Mouse (Mus musculus) left cerebral cortex, postnatal 25 days (tissue): ENCODE data around the gene Nol12. TPM values are rescaled to one million over a fixed set of nuclear protein-coding genes. Genes with fewer than 3 reads are reported as not detected.
A peak's percentile ranks its signal among the peaks of the same experiment; 100 is the strongest.

Source experiments
- DNase-seq, 2 experiments: peaks; one replicate each; pipeline ENCODE4 v3.0.0; 2022; ENCODE audit warnings: low spot score in 2 of 2, mixed read lengths in 1 of 2
- intact Hi-C: fragments of 180-260 bp; cut with DNase I; formaldehyde crosslinking; loops from one replicate; pipeline ENCODE4 v1.15.1; 2025
- microRNA-seq, 2 experiments: library from miRNA; unstranded; fragments of <30 nt; microRNA quantifications; one replicate each; pipeline ENCODE4 v1.2.0; 2022
- total RNA-seq, 2 experiments: library from RNA; stranded (reverse); gene quantifications; 2 replicates each; pipeline ENCODE4 v1.2.3; 2021

Gene Nol12
- total RNA-seq, 2 experiments from 2014 or later: 37.7 to 37.9 TPM

DNA sequence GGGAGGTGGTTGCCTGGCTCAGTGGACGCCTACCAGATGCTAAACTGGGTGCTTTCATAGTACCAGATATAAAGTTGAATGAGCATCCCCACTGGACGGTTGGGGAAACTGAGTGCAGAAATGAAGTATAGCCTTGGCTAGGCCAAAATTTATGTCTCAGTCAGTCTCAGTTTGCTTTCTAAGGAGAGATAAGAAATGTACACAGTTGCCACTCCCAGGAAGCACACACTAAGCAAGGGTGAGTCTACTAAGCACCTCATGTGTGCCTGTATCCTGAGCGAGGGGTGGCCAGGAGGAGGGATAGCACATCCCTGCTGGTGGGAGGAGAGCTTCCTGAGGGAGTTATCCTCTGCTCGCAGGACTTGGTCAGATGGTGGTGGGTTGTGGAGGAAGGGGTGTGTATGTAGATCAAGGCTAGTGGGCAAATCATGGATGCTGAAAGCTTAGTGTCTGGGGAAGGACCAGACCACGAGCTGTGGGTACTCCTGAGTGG lies 49.6 kb downstream of the Nol12 start:
- intact Hi-C loops: no loop called here
- peak in 1 of 2 experiments; percentile 42 for DNase-seq

DNA sequence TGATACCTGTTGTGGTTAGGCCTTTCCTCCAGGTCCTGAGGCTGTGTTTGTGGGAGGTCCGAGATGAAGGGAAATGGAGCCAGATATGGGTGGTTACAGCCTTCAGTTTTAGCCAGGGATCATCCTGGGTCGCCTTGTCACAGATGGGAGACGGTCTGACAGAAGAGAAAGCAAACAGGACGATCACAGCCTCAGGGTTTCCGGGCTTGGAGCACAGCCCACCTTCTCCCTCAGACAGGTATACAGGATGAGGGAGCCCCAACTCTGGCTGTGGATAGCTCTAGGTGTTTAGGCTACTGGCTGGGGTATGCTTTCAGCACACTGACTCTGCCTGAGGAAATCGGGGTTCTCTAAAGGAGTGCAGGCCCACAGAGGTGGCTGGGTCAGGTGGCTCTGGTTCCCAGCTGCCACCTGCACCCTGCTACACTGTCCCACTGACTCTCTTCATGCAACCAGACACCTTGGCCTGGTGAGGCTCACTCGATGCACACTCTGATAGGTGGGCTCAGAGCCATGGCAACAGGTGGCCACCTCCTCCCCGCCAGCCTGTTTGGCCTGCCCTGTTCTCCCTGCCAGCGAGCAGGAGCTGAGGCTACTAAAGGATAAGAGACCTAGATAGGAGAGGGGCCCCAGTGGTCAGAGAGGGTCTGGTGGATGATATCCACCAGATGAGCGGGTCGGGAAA lies 51.9 kb downstream of the Nol12 start:
- DNase-seq: no peak
- intact Hi-C loops: no loop called here

DNA sequence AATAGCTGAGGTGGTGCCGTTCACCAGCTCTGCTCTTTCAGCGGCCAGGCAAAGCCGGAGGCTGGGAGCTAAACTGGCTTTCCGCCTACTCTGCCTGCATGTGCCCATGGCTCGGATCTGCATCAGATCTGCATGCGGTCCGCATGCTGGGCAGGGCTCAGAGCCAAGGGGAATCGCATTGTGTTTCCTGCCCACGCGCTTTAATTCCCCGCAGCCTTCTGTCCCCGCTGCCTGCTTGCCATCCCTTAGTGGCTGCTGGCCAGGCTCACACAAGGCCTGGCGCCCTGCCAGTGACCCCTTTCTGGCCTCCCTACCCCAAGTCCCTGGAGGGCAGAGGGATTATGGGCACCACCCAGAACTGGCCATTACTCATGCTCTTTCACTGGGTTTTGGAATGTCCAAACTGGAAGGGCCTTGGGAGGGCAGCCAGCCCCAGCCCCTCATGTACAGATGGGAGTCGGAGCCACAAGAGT lies 53.8 kb downstream of the Nol12 start:
- intact Hi-C loops: no loop called here

DNA sequence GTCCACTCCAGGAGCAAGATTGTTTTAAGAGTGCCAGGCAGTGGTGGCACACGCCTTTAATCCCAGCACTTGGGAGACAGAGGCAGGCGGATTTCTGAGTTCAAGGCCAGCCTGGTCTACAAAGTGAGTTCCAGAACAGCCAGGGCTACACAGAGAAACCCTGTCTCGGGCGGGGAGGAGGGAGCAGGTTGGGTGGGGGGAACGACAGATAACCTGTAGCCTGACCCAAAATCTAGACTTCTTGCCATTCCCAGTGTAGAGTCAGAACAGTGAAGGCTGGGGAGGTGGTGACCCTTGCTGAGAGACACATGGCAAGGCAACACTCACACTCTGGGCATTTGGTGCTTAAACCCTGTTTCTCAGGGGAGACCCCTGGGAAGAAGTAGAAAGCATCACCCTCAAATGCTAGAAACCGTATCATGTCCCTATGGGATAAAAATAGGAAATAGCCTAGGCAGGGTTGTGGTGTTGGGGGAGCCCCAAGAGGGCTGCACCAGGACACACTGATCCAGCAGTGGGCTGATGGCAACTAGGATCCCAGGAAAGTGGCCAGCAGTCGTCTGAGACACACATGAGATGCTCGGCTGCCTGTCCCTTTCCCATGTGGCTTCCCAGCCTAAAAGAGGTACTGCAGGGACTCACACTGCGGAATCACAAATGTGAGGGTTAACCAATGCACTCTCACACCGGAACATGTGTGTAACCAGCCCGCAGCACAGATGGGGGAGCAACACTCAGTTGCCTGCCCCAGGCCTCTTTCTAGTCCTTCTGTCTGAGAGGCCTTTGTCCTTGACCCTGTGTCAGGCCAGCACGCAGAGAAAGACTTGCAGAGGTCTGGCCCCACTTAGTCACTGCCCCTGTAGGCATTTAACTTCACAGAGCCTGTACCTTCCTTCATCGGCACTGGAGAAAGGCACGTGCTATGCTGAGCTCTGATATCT lies 54.7 kb downstream of the Nol12 start:
- intact Hi-C loops: no loop called here
- DNase-seq: no peak

More for the DNA sequence above, 53.8 kb downstream of the Nol12 start:
- peak; percentile 80 to 94 for DNase-seq

DNA sequence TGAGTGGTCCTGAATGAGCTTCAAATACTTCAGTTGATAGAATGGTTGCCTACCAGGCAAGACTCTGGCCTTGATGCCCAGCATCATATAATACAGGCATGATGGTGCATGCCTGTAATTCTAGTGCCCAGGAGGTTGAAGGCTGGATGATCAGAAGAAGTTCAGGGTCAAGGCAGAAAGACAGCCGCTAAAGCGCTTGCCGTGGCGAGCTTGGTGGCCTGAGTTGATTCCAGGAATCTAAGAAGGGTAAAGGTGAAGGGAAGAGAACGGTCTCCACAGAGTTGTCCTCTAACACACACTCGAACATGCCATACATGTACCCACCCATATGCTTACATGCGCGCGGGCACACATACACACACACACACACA lies 55.3 kb downstream of the Nol12 start:
- intact Hi-C loops: no loop called here
- DNase-seq: no peak

DNA sequence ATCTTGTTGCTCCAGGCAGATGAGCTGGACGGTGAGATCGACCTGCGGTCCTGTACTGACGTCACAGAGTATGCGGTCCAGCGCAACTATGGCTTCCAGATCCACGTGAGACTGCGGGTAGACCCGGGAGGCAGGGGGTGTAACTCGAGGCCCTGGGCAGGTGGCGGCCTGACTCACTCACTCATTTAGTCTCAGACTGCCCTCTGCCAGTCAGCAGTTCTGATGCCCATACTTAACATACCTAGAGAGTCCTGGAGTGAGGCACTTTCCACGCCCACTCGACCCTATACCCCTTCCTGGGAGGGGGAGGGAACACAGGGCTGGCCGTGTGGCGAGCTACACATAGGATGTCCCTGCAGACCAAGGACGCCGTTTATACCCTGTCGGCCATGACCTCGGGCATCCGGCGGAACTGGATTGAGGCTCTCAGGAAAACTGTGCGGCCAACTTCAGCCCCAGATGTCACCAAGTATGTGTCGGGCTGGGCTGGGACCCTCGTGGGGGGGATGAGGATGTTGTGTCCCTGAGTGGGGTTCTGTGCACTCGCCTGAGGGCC lies 56.3 kb downstream of the Nol12 start:
- DNase-seq: no peak
- intact Hi-C loops: no loop called here

DNA sequence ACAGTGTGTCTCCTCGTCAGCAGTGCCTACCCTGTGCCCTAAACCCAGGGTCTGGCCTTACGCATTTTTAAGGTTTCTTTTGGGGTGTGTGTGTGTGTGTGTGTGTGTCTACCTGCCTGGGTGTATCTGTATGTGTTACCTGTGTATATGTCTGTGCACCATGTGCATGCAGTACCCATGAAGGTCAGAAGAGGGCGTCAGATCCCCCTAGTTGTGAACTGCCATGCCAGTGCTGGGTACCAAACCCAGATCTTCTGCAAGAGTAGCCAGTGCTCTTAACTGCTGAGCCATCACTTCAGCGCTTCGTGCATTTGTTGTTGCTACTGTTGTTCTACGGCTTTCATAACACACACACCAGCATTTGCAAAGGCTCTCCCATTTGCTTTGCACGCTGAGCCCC lies 57.5 kb downstream of the Nol12 start:
- intact Hi-C loops: no loop called here
- DNase-seq: no peak

DNA sequence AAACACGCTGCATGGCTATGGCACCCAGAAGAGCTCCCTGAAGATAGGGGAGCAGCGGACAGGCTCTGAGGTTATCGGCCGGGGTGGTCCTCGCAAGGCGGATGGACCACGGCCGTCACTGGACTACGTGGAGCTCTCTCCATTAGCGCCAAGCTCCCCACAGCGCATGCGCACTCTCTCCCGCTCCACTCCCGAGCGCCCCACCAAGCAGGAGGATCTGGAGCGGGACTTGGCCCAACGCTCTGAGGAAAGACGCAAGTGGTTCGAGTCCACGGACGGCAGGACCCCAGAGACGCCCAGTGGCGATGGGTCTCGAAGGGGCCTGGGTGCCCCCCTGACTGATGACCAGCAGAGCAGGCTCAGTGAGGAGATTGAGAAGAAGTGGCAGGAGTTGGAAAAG lies 58.2 kb downstream of the Nol12 start:
- intact Hi-C loops: no loop called here
- no peak for DNase-seq

Small RNA genes within 50 kb of the gene (microRNA-seq; reads per million reads assigned to microRNA genes)
- gene Mir6955: 0.99 to 1.3 reads per million in 2 experiments

Other genes starting within 250 kb of the Nol12 start
- 100 to 1,000 TPM; 137 to 153 TPM for gene Elfn2, start 216.2 kb upstream of the Nol12 start, total RNA-seq
- 1 to 10 TPM; 6.0 to 6.1 TPM for gene Mfng, start 161.5 kb upstream of the Nol12 start, total RNA-seq
- 1 to 10 TPM; 3.9 to 4.2 TPM for gene Card10, start 131.9 kb upstream of the Nol12 start, total RNA-seq
- gene Cdc42ep1, start 92.3 kb upstream of the Nol12 start, total RNA-seq: 10 to 100 TPM; 11.9 to 13.2 TPM
- gene Lgals2, start 79.4 kb upstream of the Nol12 start, total RNA-seq: not detected
- gene Gga1, start 57.7 kb upstream of the Nol12 start, total RNA-seq: 10 to 100 TPM; 58.0 to 61.2 TPM
- under 1 TPM; 0.48 to 0.73 TPM for gene Gm49510, start 35.3 kb upstream of the Nol12 start, total RNA-seq
- gene Sh3bp1, start 35.2 kb upstream of the Nol12 start, total RNA-seq: 10 to 100 TPM; 20.4 to 24.3 TPM
- 100 to 1,000 TPM; 165 to 180 TPM for gene Pdxp, start 21.0 kb upstream of the Nol12 start, total RNA-seq
- gene Lgals1, start 8.2 kb upstream of the Nol12 start, total RNA-seq: 10 to 100 TPM; 19.6 to 21.3 TPM
- gene Triobp, start 12.8 kb downstream of the Nol12 start, total RNA-seq: 10 to 100 TPM; 16.4 to 16.8 TPM
- 10 to 100 TPM; 91.8 to 96.6 TPM for gene H1f0, start 93.5 kb downstream of the Nol12 start, total RNA-seq
- gene Galr3, start 107.0 kb downstream of the Nol12 start, total RNA-seq: under 1 TPM; 0.53 to 0.55 TPM
- gene Ankrd54, start 128.0 kb downstream of the Nol12 start, total RNA-seq: 10 to 100 TPM; 19.1 to 21.1 TPM
- 10 to 100 TPM; 66.3 to 69.3 TPM for gene Eif3l, start 140.2 kb downstream of the Nol12 start, total RNA-seq
- 10 to 100 TPM; 23.8 to 24.1 TPM for gene Micall1, start 174.0 kb downstream of the Nol12 start, total RNA-seq
- gene Polr2f, start 206.1 kb downstream of the Nol12 start, total RNA-seq: 100 to 1,000 TPM in 1 of 2 experiments, 10 to 100 TPM in 1; 98.4 to 106 TPM
- gene 1700088E04Rik, start 206.3 kb downstream of the Nol12 start, total RNA-seq: 10 to 100 TPM; 11.7 to 12.2 TPM
- 10 to 100 TPM; 24.5 to 25.4 TPM for gene Sox10, start 230.3 kb downstream of the Nol12 start, total RNA-seq